Mouse (Mus musculus): ENCODE data around the gene Gabrr3. TPM values are rescaled to one million over a fixed set of nuclear protein-coding genes. Genes with fewer than 3 reads are reported as not detected.

Gabrr3 gene
- total RNA-seq, 1 experiment: 0.04 TPM

DNA sequence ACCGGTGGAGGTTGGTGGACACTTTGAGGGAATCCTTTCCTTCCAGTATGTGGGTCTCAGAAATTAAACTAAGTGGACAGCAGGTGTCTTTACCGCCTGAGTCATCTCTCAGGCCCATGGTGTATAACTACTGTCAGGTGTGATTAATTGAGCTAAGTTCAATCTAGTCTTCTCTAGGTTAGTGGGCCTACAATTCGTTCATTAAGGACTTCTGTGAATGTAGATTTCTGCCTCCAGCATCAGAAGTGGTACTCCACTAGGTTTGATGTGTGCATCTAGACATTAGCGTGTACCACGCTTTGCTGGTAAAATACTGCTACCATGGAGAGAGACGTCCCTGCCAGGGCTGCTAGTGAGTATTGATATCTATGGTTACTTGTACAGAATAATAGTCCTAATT is 65.4 kb downstream of the Gabrr3 start:
- Histone ChIP-seq H3K27ac (ENCODE audit: insufficient read depth, low read depth, low read length, poor library complexity, severe bottlenecking) (no peak overlapping the region), H3K36me3 (ENCODE audit: control insufficient read depth, insufficient read depth, low read length, poor library complexity, severe bottlenecking) (peaks cover 5% of the 10 kb centered on the region), H3K9ac (ENCODE audit: insufficient read depth, low read depth, low read length, poor library complexity, severe bottlenecking) (peak overlapping the region; percentile 35; the same call in 1 of the 2 replicates), H3K4me3 (ENCODE audit: insufficient read depth in 1 of 2, low read depth in 1 of 2, low read length in 2 of 2, poor library complexity in 1 of 2, severe bottlenecking in 1 of 2) (peak overlapping the region; percentile 79 to 87), H3K4me1 (ENCODE audit: control insufficient read depth in 2 of 2, insufficient read depth in 2 of 2, low read length in 2 of 2, poor library complexity in 1 of 2) (peaks cover 0 to 3% of the 10 kb centered on the region in 2 experiments; a peak in 1 of 4 replicates), H3K9me3 (ENCODE audit: control insufficient read depth, insufficient read depth, low read depth, low read length) (no peaks in the 10 kb centered on the region)
- no peak for DNase-seq (ENCODE audit: low read depth, low spot score)
- in situ Hi-C loops (cut with MboI; ENCODE audit: low sequenced_read_pairs in 2 of 2, unreplicated experiment in 2 of 2): loop anchor here in 1 of 2 experiments (10.0 kb wide), 1 partner anchor 142 kb away; no protein-coding TSS in a partner anchor
- TF ChIP-seq ZC3H11A (IDR thresholded peaks at IDR 0.05; ENCODE audit: borderline replicate concordance, low read depth, low read length): no peak
- no peak for TF ChIP-seq MAFK (IDR thresholded peaks at IDR 0.05; ENCODE audit: insufficient read depth, low read depth, low read length)
- no peak for TF ChIP-seq ZNF384 (IDR thresholded peaks at IDR 0.05; ENCODE audit: low read depth, low read length)
- no peak for TF ChIP-seq CHD2 (IDR thresholded peaks at IDR 0.05; ENCODE audit: low read depth, low read length)
- no peak for TF ChIP-seq HCFC1 (IDR thresholded peaks at IDR 0.05; ENCODE audit: borderline replicate concordance, insufficient read depth, low read length)

DNA sequence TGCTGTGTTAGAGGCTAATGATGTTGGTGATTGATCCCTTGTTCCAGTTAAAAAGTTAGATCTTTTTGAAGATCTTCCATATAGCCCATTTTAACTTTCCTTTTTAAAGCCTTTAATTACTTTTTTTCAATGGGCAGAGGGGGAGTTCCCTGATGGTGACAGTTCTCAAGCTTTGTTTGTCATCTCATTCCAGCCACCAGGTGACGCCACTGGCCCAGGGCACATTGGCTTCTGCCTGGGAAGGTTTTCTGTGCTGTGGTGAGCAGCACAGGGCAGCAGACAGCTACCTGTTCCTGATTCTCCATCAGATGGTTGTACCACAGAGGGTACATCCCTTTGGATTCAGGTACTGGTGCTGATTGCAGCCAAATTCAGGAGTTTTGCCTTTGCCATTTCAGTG is 67.7 kb downstream of the Gabrr3 start:
- in situ Hi-C loops (cut with MboI; ENCODE audit: low sequenced_read_pairs in 2 of 2, unreplicated experiment in 2 of 2): loop anchor here (5.0 to 10.0 kb wide), 2 partner anchors 140 to 143 kb away; no protein-coding TSS in a partner anchor
- peaks cover 18% of the 10 kb centered on the region for H3K36me3 ChIP-seq (ENCODE audit: control insufficient read depth, insufficient read depth, low read length, poor library complexity, severe bottlenecking)
- no peak overlapping the region for H3K27ac ChIP-seq (ENCODE audit: insufficient read depth, low read depth, low read length, poor library complexity, severe bottlenecking)
- H3K9me3 ChIP-seq (ENCODE audit: control insufficient read depth, insufficient read depth, low read depth, low read length): no peaks in the 10 kb centered on the region
- no peak overlapping the region for H3K4me3 ChIP-seq (ENCODE audit: insufficient read depth in 1 of 2, low read depth in 1 of 2, low read length in 2 of 2, poor library complexity in 1 of 2, severe bottlenecking in 1 of 2)
- H3K9ac ChIP-seq (ENCODE audit: insufficient read depth, low read depth, low read length, poor library complexity, severe bottlenecking): no peak overlapping the region
- DNase-seq (ENCODE audit: low read depth, low spot score): peak; percentile 54
- TF ChIP-seq HCFC1 (IDR thresholded peaks at IDR 0.05; ENCODE audit: borderline replicate concordance, insufficient read depth, low read length): no peak
- TF ChIP-seq ZC3H11A (IDR thresholded peaks at IDR 0.05; ENCODE audit: borderline replicate concordance, low read depth, low read length): peak; percentile 78; the same call in 1 of the 2 replicates
- TF ChIP-seq CHD2 (IDR thresholded peaks at IDR 0.05; ENCODE audit: low read depth, low read length): no peak
- TF ChIP-seq ZNF384 (IDR thresholded peaks at IDR 0.05; ENCODE audit: low read depth, low read length): 0 out of 2 replicates have a peak, but pooled peaks have one; percentile 24
- TF ChIP-seq MAFK (IDR thresholded peaks at IDR 0.05; ENCODE audit: insufficient read depth, low read depth, low read length): no peak
- peaks cover 0 to 3% of the 10 kb centered on the region in 2 experiments; a peak in 1 of 4 replicates for H3K4me1 ChIP-seq (ENCODE audit: control insufficient read depth in 2 of 2, insufficient read depth in 2 of 2, low read length in 2 of 2, poor library complexity in 1 of 2)

DNA sequence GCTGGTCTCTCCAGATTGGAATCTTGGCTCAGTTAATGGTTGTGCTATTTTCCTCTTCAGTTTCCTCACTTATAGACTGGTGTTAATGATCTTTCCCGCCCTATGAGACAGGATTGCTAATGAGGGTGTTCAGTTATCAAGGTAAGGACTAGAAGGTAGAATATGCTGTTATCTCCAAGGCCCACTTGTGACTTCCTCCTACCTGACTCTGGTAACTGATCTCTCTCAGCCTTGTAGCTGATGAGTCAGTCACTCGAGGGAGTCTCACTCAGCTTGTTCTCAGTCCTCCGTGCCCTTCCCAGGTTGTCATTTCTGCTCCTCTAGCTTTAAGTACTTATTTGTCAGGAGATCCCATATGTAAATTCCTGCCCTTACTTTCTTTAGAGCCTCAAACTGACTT is 70.8 kb downstream of the Gabrr3 start:
- H3K36me3 ChIP-seq (ENCODE audit: control insufficient read depth, insufficient read depth, low read length, poor library complexity, severe bottlenecking): peaks cover 32% of the 10 kb centered on the region
- TF ChIP-seq CHD2 (IDR thresholded peaks at IDR 0.05; ENCODE audit: low read depth, low read length) (no peak), MAFK (IDR thresholded peaks at IDR 0.05; ENCODE audit: insufficient read depth, low read depth, low read length) (no peak), ZNF384 (IDR thresholded peaks at IDR 0.05; ENCODE audit: low read depth, low read length) (no peak), HCFC1 (IDR thresholded peaks at IDR 0.05; ENCODE audit: borderline replicate concordance, insufficient read depth, low read length) (no peak), ZC3H11A (IDR thresholded peaks at IDR 0.05; ENCODE audit: borderline replicate concordance, low read depth, low read length) (no peak)
- H3K4me1 ChIP-seq (ENCODE audit: control insufficient read depth in 2 of 2, insufficient read depth in 2 of 2, low read length in 2 of 2, poor library complexity in 1 of 2): no peaks in the 10 kb centered on the region; a peak in 1 of 4 replicates
- no peaks in the 10 kb centered on the region for H3K9me3 ChIP-seq (ENCODE audit: control insufficient read depth, insufficient read depth, low read depth, low read length)
- DNase-seq (ENCODE audit: low read depth, low spot score): no peak
- no peak overlapping the region for H3K9ac ChIP-seq (ENCODE audit: insufficient read depth, low read depth, low read length, poor library complexity, severe bottlenecking)
- in situ Hi-C loops (cut with MboI; ENCODE audit: low sequenced_read_pairs in 2 of 2, unreplicated experiment in 2 of 2): loop anchor here (5.0 to 10.0 kb wide), 2 partner anchors 137 to 139 kb away; no protein-coding TSS in a partner anchor
- H3K27ac ChIP-seq (ENCODE audit: insufficient read depth, low read depth, low read length, poor library complexity, severe bottlenecking): no peak overlapping the region
- H3K4me3 ChIP-seq (ENCODE audit: insufficient read depth in 1 of 2, low read depth in 1 of 2, low read length in 2 of 2, poor library complexity in 1 of 2, severe bottlenecking in 1 of 2): no peak overlapping the region

DNA sequence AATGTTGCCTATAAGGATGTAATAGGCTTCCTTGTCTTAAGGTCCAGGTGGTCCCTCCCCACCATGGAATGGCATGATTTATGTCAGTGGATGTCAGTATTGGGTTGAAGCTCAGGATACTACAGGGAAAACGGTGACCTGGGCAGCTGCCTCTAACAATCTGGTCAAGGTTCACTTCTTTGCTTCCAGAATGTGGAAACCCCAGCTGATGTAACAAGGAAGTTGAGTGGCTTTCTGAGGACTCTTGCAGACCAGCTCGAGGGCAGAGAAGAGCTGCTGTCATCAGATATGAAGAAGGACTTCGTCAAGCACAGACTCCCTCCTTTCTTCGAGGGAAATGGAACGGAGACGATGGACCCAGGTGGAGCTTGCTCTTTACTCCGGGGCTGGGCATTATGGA is 80.1 kb downstream of the Gabrr3 start:
- no peak for TF ChIP-seq HCFC1 (IDR thresholded peaks at IDR 0.05; ENCODE audit: borderline replicate concordance, insufficient read depth, low read length)
- no peak for TF ChIP-seq ZNF384 (IDR thresholded peaks at IDR 0.05; ENCODE audit: low read depth, low read length)
- no peak for TF ChIP-seq MAFK (IDR thresholded peaks at IDR 0.05; ENCODE audit: insufficient read depth, low read depth, low read length)
- no peak for TF ChIP-seq CHD2 (IDR thresholded peaks at IDR 0.05; ENCODE audit: low read depth, low read length)
- no peak for TF ChIP-seq ZC3H11A (IDR thresholded peaks at IDR 0.05; ENCODE audit: borderline replicate concordance, low read depth, low read length)
- in situ Hi-C loops (cut with MboI; ENCODE audit: low sequenced_read_pairs in 2 of 2, unreplicated experiment in 2 of 2): no loop called here
- H3K4me3 ChIP-seq (ENCODE audit: insufficient read depth in 1 of 2, low read depth in 1 of 2, low read length in 2 of 2, poor library complexity in 1 of 2, severe bottlenecking in 1 of 2): no peak overlapping the region
- H3K4me1 ChIP-seq (ENCODE audit: control insufficient read depth in 2 of 2, insufficient read depth in 2 of 2, low read length in 2 of 2, poor library complexity in 1 of 2): no peaks in the 10 kb centered on the region
- no peak for DNase-seq (ENCODE audit: low read depth, low spot score)
- no peaks in the 10 kb centered on the region for H3K9me3 ChIP-seq (ENCODE audit: control insufficient read depth, insufficient read depth, low read depth, low read length)
- no peak overlapping the region for H3K27ac ChIP-seq (ENCODE audit: insufficient read depth, low read depth, low read length, poor library complexity, severe bottlenecking)
- no peak overlapping the region for H3K9ac ChIP-seq (ENCODE audit: insufficient read depth, low read depth, low read length, poor library complexity, severe bottlenecking)
- H3K36me3 ChIP-seq (ENCODE audit: control insufficient read depth, insufficient read depth, low read length, poor library complexity, severe bottlenecking): peaks cover 46% of the 10 kb centered on the region
